Mouse (Mus musculus) megakaryocyte, embryonic 14.5 days (primary cell): ENCODE data around the gene A030014E15Rik.

ENCODE experiments used
- FLI1 ChIP-seq: IDR thresholded peaks from 2 replicates; pipeline ENCODE4 v1.6.1; 2012; ENCODE audit warnings: low read length, inconsistent platforms, mixed read lengths
- GATA1 ChIP-seq: IDR thresholded peaks from 3 replicates; pipeline ENCODE4 v1.6.1; 2012; ENCODE audit warnings: mixed read lengths, low read length, inconsistent platforms, borderline replicate concordance

DNA sequence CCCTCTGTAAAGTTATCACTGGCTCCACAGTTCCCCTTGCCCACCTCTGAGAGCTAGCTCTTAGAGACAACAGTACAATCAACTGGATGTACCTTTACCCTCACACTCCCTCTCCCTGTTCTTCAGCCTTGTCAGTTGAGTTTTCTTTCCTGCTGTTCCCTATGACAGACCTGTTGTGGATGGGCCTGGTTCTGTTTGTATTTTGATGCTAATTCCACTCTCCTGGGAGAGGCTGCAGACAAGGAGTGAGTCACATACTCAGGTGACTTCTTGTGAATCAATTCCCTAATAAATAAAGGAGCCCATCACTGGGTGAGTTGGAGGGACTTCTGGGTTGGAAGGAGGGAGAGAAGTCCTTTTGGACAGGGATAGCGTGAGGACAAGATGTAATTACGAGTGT is 23.9 kb downstream of the A030014E15Rik start:
- no peak for TF ChIP-seq FLI1
- TF ChIP-seq GATA1 = no peak
